In the genomic region with DNA sequence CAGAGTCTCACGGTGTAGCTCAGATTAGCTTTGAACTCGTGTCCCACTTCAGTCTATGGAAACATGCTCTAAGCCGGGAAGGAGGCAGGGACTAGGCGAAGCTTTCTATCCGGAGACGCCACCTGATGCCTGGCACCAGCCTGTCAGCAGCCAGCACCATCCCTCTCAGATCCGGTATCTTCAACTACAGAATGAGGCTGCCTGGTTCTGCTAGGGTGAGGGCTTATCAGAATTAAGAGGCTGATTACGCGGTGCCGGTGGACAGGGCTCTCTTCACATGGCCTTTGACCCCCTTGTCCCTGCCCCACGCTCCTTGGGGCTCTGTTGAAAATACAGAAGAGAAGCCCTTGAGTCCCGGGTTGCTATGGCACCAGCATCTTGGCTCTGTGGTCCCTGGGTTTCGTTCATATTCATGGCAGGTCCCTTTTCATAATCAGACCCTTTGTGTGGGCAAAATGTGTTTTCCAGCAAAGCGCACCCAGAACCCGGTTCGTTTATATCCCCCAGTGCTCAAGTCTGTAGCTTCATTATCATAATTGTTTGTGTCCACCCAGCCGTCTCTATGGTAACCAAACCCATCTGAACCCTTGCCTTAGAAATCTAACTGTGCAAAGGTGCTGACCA, we compare ENCODE assay signal across 7 mouse cellular contexts. TPM values are rescaled to one million over a fixed set of nuclear protein-coding genes. Genes with fewer than 3 reads are reported as not detected.
DNase-seq lines count a peak whose midpoint lies in the region; ATAC-seq and TF ChIP-seq lines count a peak whose summit lies in the region.

No protein-coding gene starts in this region.

- no peaks in the 10 kb centered on the region for H3K9me3 ChIP-seq in heart, embryonic 14.5 days (ENCODE audit: control insufficient read depth, low read length)
- no peaks in the 10 kb centered on the region for H3K9me3 ChIP-seq in midbrain, embryonic 16.5 days (replicated peaks; ENCODE audit: control insufficient read depth, low read length, poor library complexity, severe bottlenecking)

- no peaks in the 10 kb centered on the region for H3K27me3 ChIP-seq in testis, adult 2 months (ENCODE audit: control insufficient read depth, insufficient read depth, low read length)
- H3K27me3 ChIP-seq in heart, embryonic 14.5 days (ENCODE audit: control insufficient read depth, insufficient read depth, low read length): no peaks in the 10 kb centered on the region
- H3K27me3 ChIP-seq in midbrain, embryonic 16.5 days (ENCODE audit: control insufficient read depth, insufficient read depth, low read depth, low read length): no peaks in the 10 kb centered on the region

- intact Hi-C loops in left cerebral cortex, postnatal 10 days (cut with DNase I): no loop called here
- intact Hi-C loops in gastrocnemius, postnatal 14 days (cut with DNase I; ENCODE audit: low total_unique reads): no loop called here

- peak overlapping the region; percentile 91 for H3K9ac ChIP-seq in heart, embryonic 14.5 days (ENCODE audit: low read length)
- peak overlapping the region; percentile 83 for H3K9ac ChIP-seq in midbrain, embryonic 16.5 days (ENCODE audit: low read depth, low read length)

- peaks cover 3% of the 10 kb centered on the region for H3K4me1 ChIP-seq in testis, adult 2 months (ENCODE audit: control insufficient read depth, insufficient read depth, low read length)
- peaks cover 4 to 11% of the 10 kb centered on the region in 2 experiments for H3K4me1 ChIP-seq in heart, embryonic 14.5 days (ENCODE audit: control insufficient read depth in 2 of 2, insufficient read depth in 2 of 2, low read length in 2 of 2)
- H3K4me1 ChIP-seq in midbrain, embryonic 16.5 days (ENCODE audit: control insufficient read depth, insufficient read depth, low read length): peaks cover 18% of the 10 kb centered on the region

- no peak for TF ChIP-seq CTCF in testis, adult 2 months (IDR thresholded peaks at IDR 0.05; ENCODE audit: control insufficient read depth, insufficient read depth, insufficient replicate concordance, low read depth, low read length)

- DNase-seq in testis, postnatal 14 days (ENCODE audit: low spot score): no peak
- peak; percentile 47 to 67 for DNase-seq in left cerebral cortex, postnatal 10 days (ENCODE audit: extremely low spot score in 1 of 2, low spot score in 2 of 2)
- DNase-seq in gastrocnemius, postnatal 14 days: no peak

- 0 out of 2 replicates have a peak overlapping the region, but pooled peaks have one; percentile 32 for H3K27ac ChIP-seq in testis, adult 2 months (ENCODE audit: control insufficient read depth, insufficient read depth, low read depth, low read length)
- H3K27ac ChIP-seq in heart, embryonic 14.5 days (replicated peaks in 1 of 2; ENCODE audit: control insufficient read depth in 1 of 2, insufficient read depth in 1 of 2, low read depth in 2 of 2, low read length in 2 of 2): peak overlapping the region; percentile 45 to 75; a peak in 1 of 4 replicates
- H3K27ac ChIP-seq in midbrain, embryonic 16.5 days (ENCODE audit: low read length): peak overlapping the region; percentile 75

- H3K4me3 ChIP-seq in testis, adult 2 months (ENCODE audit: control insufficient read depth, low read depth, low read length): peak overlapping the region; percentile 92
- H3K4me3 ChIP-seq in heart, embryonic 14.5 days (ENCODE audit: control insufficient read depth in 1 of 2, insufficient read depth in 1 of 2, low read depth in 1 of 2, low read length in 2 of 2): peak overlapping the region; percentile 79 to 92
- peak overlapping the region; percentile 77 for H3K4me3 ChIP-seq in midbrain, embryonic 16.5 days (ENCODE audit: low read depth, low read length)

- peak overlapping the region; percentile 83 for H3K4me2 ChIP-seq in heart, embryonic 14.5 days (ENCODE audit: low read length)
- peak overlapping the region; percentile 91 for H3K4me2 ChIP-seq in midbrain, embryonic 16.5 days (ENCODE audit: low read length)

- ATAC-seq in common myeloid progenitor, adult 5-6 weeks (replicated peaks; ENCODE audit: low read depth, poor library complexity, severe bottlenecking): peak; percentile 1; the same call in 1 of the 2 replicates
- ATAC-seq in heart, embryonic 14.5 days (ENCODE audit: insufficient number of reproducible peaks, insufficient read depth, low FRiP score, low read depth): no peak
- ATAC-seq in midbrain, embryonic 16.5 days: peak; percentile 59

- no peaks in the 10 kb centered on the region for H3K36me3 ChIP-seq in testis, adult 2 months (ENCODE audit: control insufficient read depth, insufficient read depth, low read length)
- H3K36me3 ChIP-seq in heart, embryonic 14.5 days (ENCODE audit: control insufficient read depth, insufficient read depth, low read length): peaks cover 22% of the 10 kb centered on the region
- peaks cover 17% of the 10 kb centered on the region for H3K36me3 ChIP-seq in midbrain, embryonic 16.5 days (ENCODE audit: control insufficient read depth, insufficient read depth, low read length)

- 22% methylated on average over 17 of the region's 17 CpGs for WGBS in heart, embryonic 14.5 days
- 1% methylated on average over 17 of the region's 17 CpGs for WGBS in midbrain, embryonic 16.5 days

- no peak for TF ChIP-seq POLR2A in testis, adult 2 months (IDR thresholded peaks at IDR 0.05; ENCODE audit: control insufficient read depth, low read depth, low read length)

RNA-seq across cellular contexts. Expression of gene Trp53rka, which starts 0.6 kb away (rescaled TPM):
- 8.0 and 9.2 TPM in 2 replicates for polyA plus RNA-seq in testis, adult 2 months (2012; rRNA removed)
- total RNA-seq in common myeloid progenitor, adult 5-6 weeks (2017): 6.4 and 12.4 TPM in 2 replicates
- 21.4 and 22.7 TPM in 2 replicates for polyA plus RNA-seq in heart, embryonic 14.5 days (2014; fragmentation: Nextera tagmentation; extraction: Ambion mirVana)
- total RNA-seq in left cerebral cortex, postnatal 10 days (2021): 10 to 100 TPM; 21.7 to 22.8 TPM
- polyA plus RNA-seq in midbrain, embryonic 16.5 days (2015; fragmentation: Nextera tagmentation; extraction: Ambion mirVana): 39.4 and 41.7 TPM in 2 replicates
- total RNA-seq in gastrocnemius, postnatal 14 days (2021): 1 to 10 TPM; 7.6 to 8.2 TPM

RNA-seq across cellular contexts. Expression of gene Slc2a10, which starts 9.9 kb away (rescaled TPM):
- 0.26 and 0.94 TPM in 2 replicates for polyA plus RNA-seq in testis, adult 2 months (2012; rRNA removed)
- total RNA-seq in common myeloid progenitor, adult 5-6 weeks (2017): 0.15 and 0.64 TPM in 2 replicates
- 4.0 and 4.2 TPM in 2 replicates for polyA plus RNA-seq in heart, embryonic 14.5 days (2014; fragmentation: Nextera tagmentation; extraction: Ambion mirVana)
- 1 to 10 TPM; 1.6 to 1.9 TPM for total RNA-seq in left cerebral cortex, postnatal 10 days (2021)
- polyA plus RNA-seq in midbrain, embryonic 16.5 days (2015; fragmentation: Nextera tagmentation; extraction: Ambion mirVana): 1.7 and 1.9 TPM in 2 replicates
- total RNA-seq in gastrocnemius, postnatal 14 days (2021): 1 to 10 TPM; 2.4 to 2.7 TPM

RNA-seq across cellular contexts. Expression of gene Slc13a3, which starts 20.7 kb away (rescaled TPM):
- polyA plus RNA-seq in testis, adult 2 months (2012; rRNA removed): 0.67 and 0.85 TPM in 2 replicates
- not detected in 2 replicates for total RNA-seq in common myeloid progenitor, adult 5-6 weeks (2017)
- polyA plus RNA-seq in heart, embryonic 14.5 days (2014; fragmentation: Nextera tagmentation; extraction: Ambion mirVana): 0.11 and 0.26 TPM in 2 replicates
- 10 to 100 TPM; 18.7 to 19.9 TPM for total RNA-seq in left cerebral cortex, postnatal 10 days (2021)
- polyA plus RNA-seq in midbrain, embryonic 16.5 days (2015; fragmentation: Nextera tagmentation; extraction: Ambion mirVana): 8.4 and 10.6 TPM in 2 replicates
- total RNA-seq in gastrocnemius, postnatal 14 days (2021): under 1 TPM; 0.18 to 0.22 TPM

Comparison
In these comparisons a context has a peak if more than half of its experiments do, and no peak if none do; other contexts are left out.
1. DNase-seq: peak in left cerebral cortex, postnatal 10 days (2 of 2); none in testis, postnatal 14 days (single experiment) and gastrocnemius, postnatal 14 days (single experiment).
2. RNA of gene Slc13a3, which starts 20.7 kb away (total RNA-seq): 18.7 to 19.9 TPM in left cerebral cortex, postnatal 10 days; 0.18 to 0.22 TPM in gastrocnemius, postnatal 14 days and not detected in common myeloid progenitor, adult 5-6 weeks; every median in the first group is over 10 times any median in the second.
3. Peak in every context shown above with its lines, with median percentiles within 50 percentile points of each other: H3K27ac ChIP-seq and H3K4me3 ChIP-seq.